Mouse (Mus musculus): ENCODE measurements around the gene Pxylp1.

Gene Pxylp1

DNA sequence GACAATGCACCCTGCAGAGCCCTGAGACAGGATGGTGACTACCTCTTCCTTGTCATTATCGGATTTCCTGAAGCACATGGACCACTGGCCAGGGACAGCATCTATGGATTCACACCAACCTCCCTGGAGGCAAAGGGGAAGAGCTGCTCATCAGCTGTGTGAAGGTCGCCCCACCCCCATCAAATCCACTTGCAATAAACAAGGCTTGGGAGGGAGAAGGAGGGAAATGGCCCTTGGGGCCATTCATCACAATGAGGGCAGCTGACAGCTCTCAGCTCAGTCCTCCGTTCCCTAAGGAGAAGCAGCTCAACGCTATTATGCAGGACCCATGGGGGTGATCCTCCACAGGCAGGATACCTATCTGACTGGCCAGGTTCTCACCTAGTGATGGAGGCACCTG lies 14.0 kb downstream of the Pxylp1 start:
- no peak for TF ChIP-seq GATA4 (IDR thresholded peaks at IDR 0.05; ENCODE audit: insufficient replicate concordance, low read length)

DNA sequence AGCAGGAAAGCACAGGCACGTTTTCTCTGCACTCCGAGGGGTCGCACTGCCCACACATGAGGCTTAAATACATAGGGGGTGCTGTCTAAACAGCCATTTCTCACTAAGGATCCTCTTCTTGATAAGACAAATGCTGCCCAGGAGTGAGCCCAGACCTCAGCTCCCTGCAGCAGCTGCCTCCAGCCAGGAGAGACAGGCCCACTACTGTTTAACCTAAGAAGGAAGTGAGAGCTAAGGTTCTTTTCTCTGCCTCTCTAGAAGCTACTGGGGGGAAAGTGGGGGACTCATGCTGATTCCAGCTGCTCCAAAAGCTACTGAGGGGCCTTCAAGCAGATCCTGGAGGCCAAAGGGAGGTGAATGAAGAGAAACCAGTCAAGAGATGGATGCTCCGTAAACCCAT lies 16.8 kb downstream of the Pxylp1 start:
- TF ChIP-seq GATA4 (IDR thresholded peaks at IDR 0.05; ENCODE audit: insufficient replicate concordance, low read length), result no peak

GRCm38 (mm10) chr9:96873082-96873481 lies 19.4 kb downstream of the Pxylp1 start:
- no peak for TF ChIP-seq GATA4 (IDR thresholded peaks at IDR 0.05; ENCODE audit: insufficient replicate concordance, low read length)

DNA sequence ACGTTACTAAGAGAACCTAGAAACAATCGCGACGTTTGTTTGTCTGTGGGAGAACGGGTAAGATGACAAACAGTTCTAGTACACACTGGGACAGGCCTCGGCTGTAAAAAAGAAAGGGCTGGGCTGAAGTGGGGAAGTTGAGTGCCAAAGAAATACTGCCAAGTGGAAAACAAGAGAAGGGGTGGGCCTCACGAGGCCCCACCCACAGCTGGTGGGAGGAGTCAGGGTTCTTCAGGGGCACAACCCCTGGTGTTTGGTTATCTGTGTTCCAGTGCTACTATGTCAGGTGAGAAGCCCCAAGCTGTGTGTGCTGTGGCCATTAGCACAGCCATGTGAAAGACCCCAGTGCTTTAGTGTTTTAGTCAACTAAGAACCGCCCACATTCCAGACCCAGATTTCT lies 22.4 kb downstream of the Pxylp1 start:
- TF ChIP-seq GATA4 (IDR thresholded peaks at IDR 0.05; ENCODE audit: insufficient replicate concordance, low read length), result no peak

GRCm38 (mm10) chr9:96869542-96869941 lies 22.9 kb downstream of the Pxylp1 start:
- no peak for TF ChIP-seq GATA4 (IDR thresholded peaks at IDR 0.05; ENCODE audit: insufficient replicate concordance, low read length)

GRCm38 (mm10) chr9:96868546-96868945 lies 23.9 kb downstream of the Pxylp1 start:
- TF ChIP-seq GATA4 (IDR thresholded peaks at IDR 0.05; ENCODE audit: insufficient replicate concordance, low read length), result no peak

DNA sequence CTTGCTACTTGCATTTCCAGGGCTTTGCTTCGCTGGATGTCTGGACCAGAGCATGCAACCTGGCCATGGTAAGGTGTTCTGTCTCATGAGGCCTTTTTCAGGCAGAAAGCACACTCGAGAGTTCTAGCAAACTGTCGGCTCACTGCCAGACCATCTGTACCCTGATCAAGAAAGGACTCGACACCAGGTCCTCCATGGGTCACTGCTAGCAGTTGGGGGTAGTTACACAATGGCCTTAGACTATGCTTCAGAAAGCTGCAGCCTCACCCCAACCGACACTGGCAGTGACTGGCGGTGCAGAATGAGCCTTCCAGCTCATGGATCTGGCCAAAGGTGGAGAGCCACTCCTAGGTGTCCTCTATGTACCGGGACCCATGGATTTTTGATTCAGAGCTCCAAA lies 25.3 kb downstream of the Pxylp1 start:
- TF ChIP-seq GATA4 (IDR thresholded peaks at IDR 0.05; ENCODE audit: insufficient replicate concordance, low read length), result no peak

- TF ChIP-seq GATA4 (IDR thresholded peaks at IDR 0.05; ENCODE audit: insufficient replicate concordance, low read length), result no peak
Measured at GRCm38 (mm10) chr9:96866196-96866595, 26.3 kb downstream of the Pxylp1 start.

DNA sequence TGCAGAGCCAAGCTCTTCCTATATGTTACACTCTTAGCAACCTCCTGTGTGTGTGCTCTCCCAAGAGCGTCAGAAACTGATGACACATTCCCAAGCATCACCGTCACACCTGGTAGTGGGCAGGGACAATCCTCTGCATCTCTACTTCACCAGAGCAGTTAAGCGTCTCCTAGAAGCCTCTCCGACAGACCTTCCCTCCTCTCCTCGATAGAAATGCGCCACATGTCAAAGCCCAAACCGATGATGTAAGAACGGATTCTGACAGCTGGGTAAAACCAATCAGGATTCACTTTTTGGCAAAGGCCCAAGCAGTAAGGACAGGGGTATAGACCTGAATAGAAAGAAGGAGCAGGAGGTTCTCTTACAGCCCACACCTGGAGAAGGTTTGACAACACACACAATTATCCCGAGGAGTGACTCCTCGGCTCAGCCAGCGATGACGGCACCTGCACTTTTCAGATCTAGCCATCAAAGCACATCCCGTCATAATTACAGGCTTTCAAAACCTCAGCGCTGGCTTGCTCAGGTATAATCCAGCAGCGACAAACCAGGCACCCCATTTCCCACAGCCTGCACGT lies 26.9 kb downstream of the Pxylp1 start:
- no peak for TF ChIP-seq GATA4 (IDR thresholded peaks at IDR 0.05; ENCODE audit: insufficient replicate concordance, low read length)

DNA sequence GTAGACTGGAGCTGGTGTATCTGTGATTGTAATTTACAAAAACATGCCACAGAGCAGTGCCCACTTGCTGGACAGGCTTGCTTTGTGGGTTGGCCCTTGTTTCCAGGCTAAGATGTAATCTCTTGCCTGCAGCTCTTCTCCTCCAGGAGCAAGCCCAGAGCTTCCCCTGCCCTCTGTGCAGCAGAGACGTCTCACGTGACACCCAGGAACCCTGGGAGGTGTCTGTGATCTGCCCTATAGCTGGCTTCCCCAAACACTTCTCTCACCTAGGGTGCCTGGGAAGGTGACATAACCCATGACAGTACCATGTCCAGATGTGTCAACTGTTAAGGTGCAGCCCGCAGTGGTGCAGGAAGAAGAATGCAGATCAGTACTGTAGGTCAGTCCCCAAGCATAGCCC lies 28.9 kb downstream of the Pxylp1 start:
- TF ChIP-seq GATA4 (IDR thresholded peaks at IDR 0.05; ENCODE audit: insufficient replicate concordance, low read length), result no peak

- no peak for TF ChIP-seq GATA4 (IDR thresholded peaks at IDR 0.05; ENCODE audit: insufficient replicate concordance, low read length)
Measured at GRCm38 (mm10) chr9:96862836-96863235, 29.6 kb downstream of the Pxylp1 start.

DNA sequence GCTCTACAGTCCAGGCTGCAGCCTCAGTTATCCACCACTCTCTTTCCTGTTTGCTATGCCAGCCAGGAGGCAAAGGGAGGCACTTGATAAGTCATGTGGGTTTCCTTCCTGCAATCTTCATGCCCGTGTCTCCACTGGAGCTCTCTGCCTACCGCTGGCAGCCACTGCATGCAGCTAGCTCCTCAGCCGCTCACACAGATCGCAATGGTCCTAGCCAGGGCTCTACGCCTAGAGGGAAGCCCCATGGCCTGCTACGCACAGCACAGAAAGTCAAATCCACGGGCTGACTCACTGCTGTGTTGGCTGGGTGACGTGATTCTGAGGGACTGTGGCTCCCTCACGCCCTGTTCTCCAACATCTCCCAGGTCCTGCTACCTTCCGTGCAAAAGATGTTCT lies 31.4 kb downstream of the Pxylp1 start:
- TF ChIP-seq GATA4 (IDR thresholded peaks at IDR 0.05; ENCODE audit: insufficient replicate concordance, low read length), result no peak

DNA sequence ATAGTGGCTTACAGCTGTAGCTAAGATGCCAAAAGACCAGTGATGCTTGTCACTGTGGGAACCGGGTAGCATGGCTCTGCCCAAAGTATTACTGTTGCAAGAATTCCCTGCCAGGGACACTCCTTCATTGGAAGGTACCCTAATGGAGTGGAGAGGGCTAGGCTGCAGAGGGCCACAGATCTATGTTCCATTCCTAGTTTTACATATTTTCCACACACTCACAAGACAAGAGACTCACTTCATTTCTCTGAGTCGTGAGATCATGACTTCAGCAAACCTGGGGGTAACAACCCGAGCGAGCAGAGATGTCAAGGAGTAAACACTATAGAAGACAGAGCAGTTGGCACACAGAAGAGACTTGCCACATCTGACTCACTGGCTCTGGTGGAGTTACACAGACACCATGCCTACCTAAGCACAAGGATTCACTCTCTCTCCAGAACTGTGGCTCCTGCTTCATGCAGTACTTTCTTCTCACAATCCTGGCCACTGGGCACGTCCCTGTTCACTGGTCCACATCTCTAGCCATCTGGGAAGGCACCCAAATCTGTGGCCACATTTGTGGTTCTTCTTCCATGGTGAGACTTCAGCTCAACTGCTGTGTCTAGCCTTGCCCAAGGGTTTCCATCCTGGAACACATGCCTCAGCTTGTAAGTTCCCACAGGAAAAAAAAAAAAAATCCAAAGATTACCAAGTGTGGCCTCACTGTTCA lies 31.9 kb downstream of the Pxylp1 start:
- no peak for TF ChIP-seq GATA4 (IDR thresholded peaks at IDR 0.05; ENCODE audit: insufficient replicate concordance, low read length)

GRCm38 (mm10) chr9:96859027-96859426 lies 33.4 kb downstream of the Pxylp1 start:
- no peak for TF ChIP-seq GATA4 (IDR thresholded peaks at IDR 0.05; ENCODE audit: insufficient replicate concordance, low read length)

- no peak for TF ChIP-seq GATA4 (IDR thresholded peaks at IDR 0.05; ENCODE audit: insufficient replicate concordance, low read length)
Measured at GRCm38 (mm10) chr9:96857838-96858237, 34.6 kb downstream of the Pxylp1 start.

DNA sequence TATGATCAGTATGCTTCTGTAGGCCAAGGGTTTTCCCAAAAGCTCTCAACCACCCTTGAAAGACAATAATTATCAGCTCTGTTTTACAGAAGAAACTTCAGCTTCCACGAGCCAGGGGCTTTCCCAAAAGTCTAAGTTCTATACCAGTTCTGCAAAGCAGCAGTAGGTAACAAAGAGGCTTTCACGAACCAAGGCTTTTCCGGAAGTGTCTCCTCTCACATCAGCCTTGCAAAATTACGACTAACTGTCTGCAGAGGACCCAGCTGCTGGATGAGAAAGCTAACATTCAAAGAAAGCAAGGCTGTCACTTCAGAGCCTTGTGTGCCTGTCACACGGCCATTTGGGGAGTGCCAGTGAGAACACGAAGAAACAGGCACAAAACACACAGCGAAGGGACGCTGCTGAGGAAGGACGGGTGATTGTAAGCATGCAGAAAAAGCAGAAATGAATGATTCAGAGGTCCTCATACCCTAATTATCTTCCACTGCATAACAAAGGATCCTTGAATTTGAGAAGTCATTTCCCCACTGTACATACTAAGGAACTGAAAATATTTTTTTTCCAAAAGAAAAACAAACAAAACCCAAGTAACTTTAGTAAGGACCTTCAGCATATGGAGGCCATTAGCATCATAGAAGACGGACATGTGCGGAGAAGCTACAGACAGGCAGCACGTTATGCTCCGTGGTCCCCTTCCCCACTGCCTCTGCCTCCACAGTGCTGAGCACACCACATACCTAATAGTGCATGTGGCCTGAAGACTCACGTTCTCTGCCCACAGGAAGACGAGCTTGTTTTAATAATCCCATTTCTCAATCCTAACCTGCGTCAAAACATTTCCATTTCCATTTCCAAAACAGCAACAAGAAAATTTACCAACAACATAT lies 38.9 kb downstream of the Pxylp1 start:
- TF ChIP-seq GATA4 (IDR thresholded peaks at IDR 0.05; ENCODE audit: insufficient replicate concordance, low read length), result no peak

Measured in liver, adult (tissue).